Mouse (Mus musculus) lung, postnatal 4 days (tissue): ENCODE measurements around the gene Tnr.
"Not testable (repeated sequence)": the region's sequence is repeated elsewhere in the genome, so short reads cannot be mapped to it uniquely, and the experiment has no call there.

Source experiments
- DNase-seq, 2 experiments: peaks; one replicate each; pipeline ENCODE4 v3.0.0; 2021

Gene Tnr

GRCm38 (mm10) chr1:159889012-159889765 is 365.6 kb downstream of the Tnr start:
- DNase-seq = peak in 1 of 2 experiments; percentile 26

- no peak for DNase-seq
Measured at GRCm38 (mm10) chr1:159890524-159890923, 367.0 kb downstream of the Tnr start.

GRCm38 (mm10) chr1:159895094-159895493 is 371.5 kb downstream of the Tnr start:
- no peak for DNase-seq

- no peak for DNase-seq
Measured at GRCm38 (mm10) chr1:159899991-159900390, 376.4 kb downstream of the Tnr start.

GRCm38 (mm10) chr1:159900639-159901038 is 377.1 kb downstream of the Tnr start:
- DNase-seq = no peak

- no peak for DNase-seq
Measured at GRCm38 (mm10) chr1:159901366-159902119, 378.0 kb downstream of the Tnr start.

- DNase-seq = no peak
Measured at GRCm38 (mm10) chr1:159902120-159902497, 378.5 kb downstream of the Tnr start.

GRCm38 (mm10) chr1:159911006-159911405 is 387.4 kb downstream of the Tnr start:
- DNase-seq = peak in 1 of 2 experiments; percentile 73

GRCm38 (mm10) chr1:159914726-159915125 is 391.2 kb downstream of the Tnr start:
- DNase-seq = no peak

- no peak for DNase-seq
Measured at GRCm38 (mm10) chr1:159920571-159920970, 397.0 kb downstream of the Tnr start.

GRCm38 (mm10) chr1:159923010-159923409 is 399.4 kb downstream of the Tnr start:
- DNase-seq = peak; percentile 32 to 33

- peak; percentile 70 to 82 for DNase-seq
Measured at GRCm38 (mm10) chr1:159924105-159924504, 400.5 kb downstream of the Tnr start.

GRCm38 (mm10) chr1:159924684-159925083 is 401.1 kb downstream of the Tnr start:
- DNase-seq = no peak

- DNase-seq = peak; percentile 15 to 38
Measured at GRCm38 (mm10) chr1:159928681-159929335, 405.2 kb downstream of the Tnr start.

- no peak for DNase-seq
Measured at GRCm38 (mm10) chr1:159932092-159932491, 408.5 kb downstream of the Tnr start.

GRCm38 (mm10) chr1:159932598-159932997 is 409.0 kb downstream of the Tnr start:
- no peak for DNase-seq

- no peak for DNase-seq
Measured at GRCm38 (mm10) chr1:159938449-159938848, 414.9 kb downstream of the Tnr start.

GRCm38 (mm10) chr1:159939335-159939734 is 415.8 kb downstream of the Tnr start:
- DNase-seq = no peak

- DNase-seq = no peak
Measured at GRCm38 (mm10) chr1:159953526-159953925, 430.0 kb downstream of the Tnr start.

GRCm38 (mm10) chr1:159963351-159963750 is 439.8 kb downstream of the Tnr start:
- no peak for DNase-seq

GRCm38 (mm10) chr1:159966286-159966685 is 442.7 kb downstream of the Tnr start:
- DNase-seq = not testable (repeated sequence)

- DNase-seq = no peak
Measured at GRCm38 (mm10) chr1:159968395-159968794, 444.8 kb downstream of the Tnr start.

GRCm38 (mm10) chr1:159977786-159978185 is 454.2 kb downstream of the Tnr start:
- peak in 1 of 2 experiments; percentile 28 for DNase-seq

- no peak for DNase-seq
Measured at GRCm38 (mm10) chr1:159979096-159979495, 455.5 kb downstream of the Tnr start.
